Mouse (Mus musculus): ENCODE data around the gene Cd300lg. TPM values are rescaled to one million over a fixed set of nuclear protein-coding genes. Genes with fewer than 3 reads are reported as not detected.

The Cd300lg gene
- total RNA-seq, 4 experiments from 2014 or later, result 0.15 to 0.18 (median 0.17) TPM; not detected in 1

DNA sequence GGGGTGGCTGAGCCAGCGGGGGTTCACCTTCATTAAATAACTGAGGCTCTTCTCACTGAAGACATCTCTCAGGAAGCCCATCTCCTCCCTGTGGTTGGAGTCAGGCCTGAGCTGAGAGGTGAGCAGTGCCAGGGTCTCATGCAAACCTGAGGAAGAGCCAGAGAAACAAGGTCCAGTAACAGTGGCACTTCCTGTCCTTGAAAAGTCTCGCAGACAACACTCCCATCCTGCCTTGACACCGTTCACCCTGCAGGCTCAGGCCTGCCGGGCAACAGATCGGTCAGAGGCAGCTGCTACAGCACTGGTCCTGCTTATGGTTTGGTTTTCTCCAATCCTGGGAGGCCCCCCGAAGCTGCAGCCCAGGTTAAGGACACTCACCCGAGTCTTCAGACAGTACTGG, 16.0 kb upstream of the Cd300lg start:
- no peak for DNase-seq (ENCODE audit: low spot score in 2 of 2)

DNA sequence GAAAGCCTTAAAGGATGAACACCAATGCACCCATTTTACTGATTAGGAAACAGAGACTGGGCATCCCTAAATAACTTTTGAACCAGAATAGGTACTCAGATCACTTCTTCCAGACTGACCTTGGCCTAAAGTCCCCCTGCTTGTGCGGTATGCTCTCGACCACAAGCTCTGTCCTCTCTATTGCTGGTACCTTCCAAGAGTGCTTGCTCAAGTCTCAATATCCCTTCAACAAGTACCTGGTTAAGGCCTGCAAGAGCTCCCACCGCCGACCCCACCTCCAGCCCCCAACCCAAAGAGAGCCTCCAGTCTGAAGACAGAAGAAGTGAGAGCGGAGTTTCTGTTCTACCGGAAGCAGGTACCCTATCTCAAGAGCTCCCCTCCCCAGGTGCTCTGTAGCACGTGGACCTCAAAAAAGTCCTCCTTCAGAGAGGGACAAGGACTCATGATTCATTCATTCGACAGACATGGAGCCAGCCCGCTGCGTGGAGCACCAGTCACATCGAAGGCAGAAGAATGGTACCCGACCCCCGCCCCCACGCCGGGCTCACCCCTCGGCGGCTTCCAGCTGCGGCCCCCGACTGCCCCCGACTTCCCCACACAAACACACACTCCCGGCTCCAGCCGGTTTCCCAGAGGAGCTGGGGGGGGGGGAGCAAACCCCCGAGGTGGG, 15.2 kb upstream of the Cd300lg start:
- no peak for DNase-seq (ENCODE audit: low spot score in 2 of 2)

GRCm38 (mm10) chr11:102026694-102027360, 14.5 kb upstream of the Cd300lg start:
- peak; percentile 43 to 49 for DNase-seq (ENCODE audit: low spot score in 2 of 2)

- DNase-seq (ENCODE audit: low spot score in 2 of 2), result no peak
Observed at GRCm38 (mm10) chr11:102027361-102028017, 13.8 kb upstream of the Cd300lg start.

DNA sequence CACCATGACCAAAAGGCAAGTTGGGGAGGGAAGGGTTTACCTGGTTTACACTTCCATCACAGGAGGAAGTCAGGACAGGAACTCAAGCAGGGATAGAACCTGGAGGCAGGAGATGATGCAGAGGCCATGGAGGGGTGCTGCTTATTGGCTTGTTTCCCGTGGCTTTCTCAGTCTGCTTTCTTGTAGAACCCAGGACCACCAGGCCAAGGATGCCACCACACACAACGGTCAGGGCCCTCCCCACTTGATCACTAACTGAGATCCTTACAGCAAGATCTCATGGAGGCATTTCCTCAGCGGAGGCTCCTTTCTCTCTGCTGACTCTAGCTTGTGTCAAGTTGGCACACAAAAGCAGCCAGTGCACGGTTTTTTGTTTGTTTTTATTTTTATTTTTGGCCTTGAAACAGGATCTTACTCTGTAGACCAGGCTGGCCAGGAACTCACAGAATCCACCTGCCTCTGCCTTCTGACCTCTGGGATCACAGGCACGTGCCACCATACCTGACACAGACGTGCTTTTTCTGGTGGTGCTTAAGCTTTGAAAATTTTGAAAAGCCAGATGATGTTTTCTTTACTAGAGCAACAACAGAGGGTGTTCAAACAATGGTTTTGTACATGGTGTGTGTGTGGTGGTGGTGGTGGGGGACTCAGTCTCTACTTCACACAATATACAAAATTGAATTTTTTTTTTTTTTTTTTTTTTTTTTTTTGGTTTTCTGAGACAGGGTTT, 13.1 kb upstream of the Cd300lg start, which contains the start of gene Mpp3:
Gene Mpp3, minus strand, starts transcription at position 375 of the 730 bp plus-strand sequence.
- no peak for DNase-seq (ENCODE audit: low spot score in 2 of 2)

DNA sequence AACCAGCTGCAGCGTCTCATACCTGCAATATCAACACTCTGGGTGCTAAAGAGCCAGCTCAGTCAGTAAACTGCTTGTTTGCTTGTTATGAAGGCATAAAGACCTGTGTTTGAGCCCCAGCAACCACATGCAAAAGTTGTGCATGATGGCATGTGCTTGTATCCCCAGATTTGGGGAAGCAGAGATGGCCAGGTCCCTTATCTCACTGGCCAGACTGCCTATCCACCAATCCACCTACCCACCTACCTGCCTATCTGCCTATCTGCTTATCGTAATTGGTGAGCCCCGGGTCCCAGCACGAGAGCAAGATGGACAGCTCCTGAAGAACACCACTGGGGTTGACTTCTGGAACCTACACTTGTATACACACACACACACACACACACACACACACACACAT, 12.0 kb upstream of the Cd300lg start:
- DNase-seq (ENCODE audit: low spot score in 2 of 2), result no peak

GRCm38 (mm10) chr11:102029966-102030365, 11.3 kb upstream of the Cd300lg start:
- DNase-seq (ENCODE audit: low spot score in 2 of 2), result no peak

DNA sequence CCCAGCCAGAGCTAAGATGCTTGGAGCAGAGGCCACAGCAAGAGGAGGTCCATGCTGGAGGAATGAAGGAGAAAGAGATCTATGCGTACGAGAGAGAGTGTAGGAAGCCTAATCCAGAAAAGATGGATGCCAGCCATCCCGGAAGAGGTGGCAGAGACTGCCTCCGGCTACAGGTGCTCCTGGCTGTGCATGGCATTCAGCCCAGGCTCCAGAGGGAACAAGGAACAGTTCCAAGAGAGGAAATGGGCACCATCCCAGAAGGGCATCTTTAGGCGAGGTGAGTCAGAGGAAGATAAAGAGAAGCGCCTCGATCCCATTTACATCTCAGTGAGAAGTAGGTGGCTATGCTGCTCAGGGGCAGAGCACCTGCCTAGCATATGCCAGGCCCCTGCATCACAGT, 10.2 kb upstream of the Cd300lg start:
- peak in 1 of 2 experiments; percentile 59 for DNase-seq (ENCODE audit: low spot score in 2 of 2)

GRCm38 (mm10) chr11:102033055-102033591, 8.2 kb upstream of the Cd300lg start:
- DNase-seq (ENCODE audit: low spot score in 2 of 2), result no peak

- no peak for DNase-seq (ENCODE audit: low spot score in 2 of 2)
Observed at GRCm38 (mm10) chr11:102034887-102035286, 6.4 kb upstream of the Cd300lg start.

DNA sequence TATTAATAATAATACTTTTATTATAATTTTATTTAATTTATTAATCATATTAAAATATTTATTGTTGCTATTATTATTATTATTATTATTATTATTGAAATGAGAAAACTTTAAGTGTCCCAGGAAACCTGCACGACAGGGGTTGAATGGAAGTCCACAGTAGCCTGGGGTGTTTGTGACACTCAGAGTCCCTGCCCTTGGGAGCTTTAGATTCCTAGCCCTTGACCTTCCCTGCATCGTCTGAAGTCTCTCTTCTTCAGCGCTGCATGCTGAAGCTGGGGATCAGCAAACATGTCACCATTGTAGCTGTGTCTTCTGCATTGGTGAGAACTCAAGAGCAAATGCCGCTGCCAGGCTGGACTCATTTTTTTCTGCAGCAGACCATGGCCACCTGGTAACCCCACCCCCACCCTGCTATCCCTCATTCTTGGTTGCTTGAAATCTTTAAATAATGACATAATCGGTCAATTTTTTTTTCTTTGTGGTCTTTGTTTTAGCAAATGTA, 5.8 kb upstream of the Cd300lg start:
- no peak for DNase-seq (ENCODE audit: low spot score in 2 of 2)

DNA sequence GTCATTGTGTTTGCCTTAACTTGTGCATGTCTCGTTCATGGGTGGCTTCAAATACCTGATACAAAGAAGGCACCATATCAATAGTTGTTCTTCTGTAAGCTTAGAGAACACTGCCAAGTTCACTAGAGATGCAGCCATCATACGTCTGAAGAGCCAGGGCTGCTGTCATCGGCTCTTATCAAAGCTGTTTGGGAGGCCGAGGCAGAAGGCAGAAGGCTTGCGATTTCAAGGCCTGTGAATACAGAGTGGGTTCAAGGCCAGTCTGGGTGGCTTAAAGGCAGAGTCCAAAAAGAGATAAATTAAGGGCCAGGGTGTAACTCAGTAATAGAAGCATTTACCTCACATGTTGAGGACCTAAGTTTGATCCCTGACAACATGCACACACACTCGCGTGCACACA, 5.0 kb upstream of the Cd300lg start:
- DNase-seq (ENCODE audit: low spot score in 2 of 2), result no peak

GRCm38 (mm10) chr11:102037789-102038188, 3.5 kb upstream of the Cd300lg start:
- DNase-seq (ENCODE audit: low spot score in 2 of 2), result no peak

DNA sequence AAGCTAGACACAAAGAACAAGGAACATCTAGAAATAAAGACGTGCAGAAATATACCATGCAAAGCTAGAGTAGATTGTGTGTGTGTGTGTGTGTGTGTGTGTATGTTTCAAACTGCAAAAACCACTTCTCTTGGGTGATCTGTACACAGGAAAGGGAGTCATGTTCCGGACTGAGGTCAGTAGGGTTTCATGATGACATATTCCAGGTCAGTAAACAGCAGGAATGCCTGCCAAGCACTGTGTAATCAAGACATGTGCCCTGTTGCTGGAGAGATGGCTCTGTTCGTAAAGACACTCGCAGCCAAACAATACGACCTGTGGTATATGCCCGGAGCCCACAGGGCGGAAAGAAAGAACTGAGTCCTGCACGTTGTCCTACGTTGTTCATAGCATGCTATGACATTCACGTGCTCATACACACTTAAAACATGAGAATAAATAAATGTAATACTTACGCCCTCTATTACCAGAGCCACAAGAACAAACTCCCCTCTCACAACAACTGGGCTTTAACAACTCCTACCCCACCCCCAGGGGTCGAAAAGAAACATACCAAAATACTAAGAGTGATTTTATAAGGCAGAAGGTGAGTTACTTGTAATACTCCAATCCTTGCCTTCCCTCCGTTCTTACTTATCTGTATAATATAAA, 1.7 kb upstream of the Cd300lg start:
- no peak for DNase-seq (ENCODE audit: low spot score in 2 of 2)

DNA sequence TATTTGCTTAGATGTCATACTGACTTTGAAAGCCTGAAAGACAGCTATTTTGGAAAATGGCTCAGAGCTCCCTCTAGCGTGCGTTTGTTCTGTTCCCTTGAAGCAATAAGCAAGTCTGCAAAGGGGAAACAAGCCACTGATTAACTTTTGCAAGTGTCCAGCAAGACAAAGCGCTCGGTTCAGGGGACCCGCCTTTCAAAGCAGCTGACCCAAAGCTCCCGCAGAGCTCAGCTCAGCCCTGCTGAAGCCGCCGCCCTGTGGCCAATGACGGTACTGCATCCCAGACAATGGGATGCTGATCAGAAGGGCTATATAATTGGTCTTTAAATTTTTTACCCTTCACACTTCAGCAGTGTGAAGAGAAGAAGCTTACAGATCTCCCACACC, 1.2 kb upstream of the Cd300lg start:
- DNase-seq (ENCODE audit: low spot score in 2 of 2), result peak in 1 of 2 experiments; percentile 82

- DNase-seq (ENCODE audit: low spot score in 2 of 2), result no peak
Observed at GRCm38 (mm10) chr11:102040646-102041045, 663 bp upstream of the Cd300lg start.

GRCm38 (mm10) chr11:102042971-102043370, 1.7 kb downstream of the Cd300lg start:
- no peak for DNase-seq (ENCODE audit: low spot score in 2 of 2)

DNA sequence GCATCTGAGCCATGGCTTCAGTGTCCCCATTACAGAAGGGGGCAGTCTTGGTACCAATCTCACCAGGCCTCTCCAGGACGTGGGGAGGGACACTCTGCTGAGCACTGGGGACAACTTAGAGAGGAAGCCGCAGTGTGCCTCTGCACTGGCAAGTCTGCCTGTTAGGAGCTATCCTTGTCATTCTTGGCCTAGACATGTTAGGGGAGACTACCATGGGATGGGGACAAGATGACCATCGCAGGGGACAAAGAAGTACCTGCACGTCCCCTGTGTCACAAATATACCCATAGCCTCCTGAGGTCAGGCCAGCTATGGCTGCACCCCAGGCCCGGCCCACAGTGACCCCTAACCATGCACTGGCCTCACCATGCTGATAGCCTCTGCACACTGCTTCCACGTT, 2.1 kb downstream of the Cd300lg start:
- DNase-seq (ENCODE audit: low spot score in 2 of 2), result no peak

GRCm38 (mm10) chr11:102044691-102045212, 3.4 kb downstream of the Cd300lg start:
- DNase-seq (ENCODE audit: low spot score in 2 of 2), result no peak

GRCm38 (mm10) chr11:102046607-102047006, 5.3 kb downstream of the Cd300lg start:
- no peak for DNase-seq (ENCODE audit: low spot score in 2 of 2)

All from left cerebral cortex, adult 8-10 months (tissue).